Mouse (Mus musculus) A20 (cell line): Measurements from ENCODE around the gene Zfp592.
A peak's percentile ranks its signal among the peaks of the same experiment; 100 is the strongest.

Experiments
- DNase-seq: peaks from one replicate; pipeline ENCODE4 v3.0.0-alpha.2; 2011; ENCODE audit warnings: low read depth, low spot score

The Zfp592 gene

DNA sequence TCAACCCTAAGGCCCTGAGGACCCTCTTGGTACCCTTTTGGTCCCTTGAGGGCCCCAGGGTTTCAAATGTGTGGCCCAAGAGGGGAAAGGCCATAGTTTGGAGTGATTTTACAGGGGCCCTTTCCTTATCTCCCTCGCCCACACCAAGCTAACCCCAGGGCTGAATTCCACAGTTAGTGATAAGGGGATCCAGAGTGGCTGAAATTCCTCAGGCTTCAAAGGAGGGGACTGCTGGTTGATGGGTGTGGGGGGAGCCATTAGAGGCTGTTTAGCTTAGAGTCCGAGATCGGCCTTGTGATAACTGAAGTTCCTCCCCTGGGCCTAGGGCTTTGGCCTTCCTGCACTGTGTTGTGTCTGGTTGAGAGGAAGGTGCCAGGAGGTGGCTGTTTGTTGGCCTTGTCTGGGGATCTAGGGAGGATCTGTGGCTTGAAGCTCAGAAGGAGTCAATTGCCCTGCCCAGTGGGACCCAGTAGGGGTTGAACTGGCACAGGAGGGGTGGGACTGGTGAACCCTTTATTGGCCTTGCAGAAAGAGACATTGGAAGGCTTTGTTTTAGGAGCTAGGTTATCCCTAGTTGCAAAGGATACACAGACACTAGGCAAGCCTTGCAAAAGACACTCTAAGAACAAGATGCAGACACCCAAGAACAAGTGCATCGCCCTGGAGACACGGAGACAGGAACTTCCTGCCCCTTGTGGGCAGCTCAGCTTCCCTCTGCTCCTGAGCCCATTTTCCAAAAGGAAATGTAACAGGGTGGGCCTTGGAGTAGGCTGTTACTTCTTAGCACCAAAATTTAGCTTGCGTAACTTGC lies 64.6 kb downstream of the Zfp592 start:
- DNase-seq: no peak

GRCm38 (mm10) chr7:81058712-81059154 lies 65.3 kb downstream of the Zfp592 start:
- DNase-seq: no peak

- DNase-seq: no peak
Observed at GRCm38 (mm10) chr7:81059388-81059787, 65.9 kb downstream of the Zfp592 start.

DNA sequence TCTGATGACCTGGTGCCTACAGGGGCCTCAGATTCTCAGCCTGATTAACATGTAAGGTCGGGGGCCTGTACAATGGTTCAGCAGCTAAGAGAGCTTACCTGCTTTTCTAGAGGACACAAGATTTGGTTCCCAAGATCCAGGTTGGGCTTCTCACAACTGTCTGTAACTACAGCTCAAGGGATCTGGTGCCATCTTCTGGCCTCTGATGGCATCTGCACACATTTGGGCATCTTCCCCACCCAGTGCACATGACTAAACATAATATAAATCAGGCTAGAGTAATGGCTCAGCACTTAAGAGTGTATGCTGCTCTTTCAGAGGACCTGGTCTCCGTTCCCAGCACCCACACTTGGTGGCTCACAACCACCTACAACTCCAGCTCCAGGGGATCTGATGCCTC lies 67.4 kb downstream of the Zfp592 start:
- DNase-seq: peak; percentile 77

- DNase-seq: no peak
Observed at GRCm38 (mm10) chr7:81061936-81062335, 68.5 kb downstream of the Zfp592 start.

- DNase-seq: no peak
Observed at GRCm38 (mm10) chr7:81063332-81063731, 69.9 kb downstream of the Zfp592 start.

DNA sequence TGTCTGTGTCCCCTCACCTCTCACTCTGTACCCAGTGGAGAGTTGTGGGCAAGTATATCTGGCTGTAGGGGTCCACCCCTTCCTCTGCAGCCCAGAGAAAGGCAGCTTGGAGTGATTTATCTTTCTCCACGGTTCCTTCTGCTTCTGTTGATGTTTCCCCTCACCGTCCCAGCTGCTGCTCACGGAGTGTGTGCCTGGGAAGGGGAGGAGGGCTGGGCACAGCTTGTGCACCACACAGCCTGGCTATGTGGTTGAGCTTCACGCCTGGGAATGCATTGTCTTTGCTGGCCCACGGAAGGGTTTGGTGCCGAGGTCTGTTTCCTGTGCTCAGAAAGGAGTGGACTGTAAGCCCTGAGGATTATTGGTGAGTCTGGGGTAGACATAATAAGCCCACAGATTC lies 73.2 kb downstream of the Zfp592 start:
- DNase-seq: no peak

- DNase-seq: no peak
Observed at GRCm38 (mm10) chr7:81072463-81072862, 79.0 kb downstream of the Zfp592 start.

GRCm38 (mm10) chr7:81073273-81073672 lies 79.8 kb downstream of the Zfp592 start:
- peak; percentile 10 for DNase-seq

- DNase-seq: no peak
Observed at GRCm38 (mm10) chr7:81074546-81074945, 81.1 kb downstream of the Zfp592 start.

DNA sequence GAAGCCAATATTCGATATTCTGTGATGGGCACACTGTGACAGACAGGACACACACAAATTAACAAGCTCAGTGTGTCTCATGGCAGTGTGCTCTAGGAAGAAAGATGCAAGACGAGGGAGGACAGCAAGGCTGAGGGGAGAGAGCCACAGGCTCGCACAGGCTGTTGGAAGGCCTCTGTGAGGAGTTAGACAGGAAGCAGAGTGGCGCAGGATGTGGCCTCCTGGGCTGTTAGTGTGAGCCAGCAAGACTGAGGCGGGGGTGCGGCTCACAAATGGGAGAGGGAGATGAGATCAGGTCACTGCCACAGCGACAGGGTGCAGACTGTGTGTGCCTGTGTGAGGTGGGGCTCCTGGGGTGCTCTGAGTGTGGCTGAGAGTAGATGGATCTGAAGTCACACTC lies 81.8 kb downstream of the Zfp592 start:
- DNase-seq: no peak

GRCm38 (mm10) chr7:81075732-81076131 lies 82.3 kb downstream of the Zfp592 start:
- DNase-seq: no peak

DNA sequence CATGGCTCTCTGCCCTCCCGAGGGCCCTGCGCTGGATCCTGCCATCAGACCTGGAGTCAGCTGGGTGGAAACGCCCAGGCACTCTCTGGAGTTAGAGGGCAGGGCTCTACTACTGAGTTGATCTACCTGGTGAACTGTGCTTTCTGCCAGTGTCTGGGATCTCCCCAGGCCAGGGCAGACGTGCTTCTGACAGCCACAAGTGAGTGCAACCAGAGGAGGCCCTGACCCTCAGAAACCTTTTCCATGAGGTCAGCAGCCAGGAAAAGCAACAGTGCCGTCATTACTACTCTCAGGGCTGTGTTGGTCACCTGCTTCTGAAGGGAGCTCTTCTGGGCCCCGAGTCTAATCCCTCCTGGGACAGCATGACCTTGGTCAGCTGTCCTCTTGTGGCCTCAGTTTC lies 83.5 kb downstream of the Zfp592 start:
- DNase-seq: no peak

DNA sequence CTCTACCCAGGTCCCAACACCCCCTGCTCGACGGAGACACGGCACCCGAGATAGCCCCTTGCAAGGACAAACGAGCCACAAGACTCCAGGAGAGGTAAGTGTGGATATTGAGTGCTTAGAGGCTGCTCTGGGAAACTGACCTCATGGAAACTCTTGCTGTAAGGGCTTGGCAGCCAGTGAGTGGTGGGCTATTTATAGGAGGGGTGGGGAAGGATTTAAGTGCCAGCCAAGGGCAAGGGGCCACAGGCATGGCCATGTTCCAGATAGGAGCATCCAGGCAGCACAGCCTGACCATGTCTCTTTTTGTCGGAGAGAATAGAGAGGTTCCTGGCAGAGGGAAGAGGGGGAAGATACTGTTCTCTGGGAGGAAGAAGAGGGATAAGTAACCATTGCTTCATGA lies 85.3 kb downstream of the Zfp592 start:
- DNase-seq: no peak

DNA sequence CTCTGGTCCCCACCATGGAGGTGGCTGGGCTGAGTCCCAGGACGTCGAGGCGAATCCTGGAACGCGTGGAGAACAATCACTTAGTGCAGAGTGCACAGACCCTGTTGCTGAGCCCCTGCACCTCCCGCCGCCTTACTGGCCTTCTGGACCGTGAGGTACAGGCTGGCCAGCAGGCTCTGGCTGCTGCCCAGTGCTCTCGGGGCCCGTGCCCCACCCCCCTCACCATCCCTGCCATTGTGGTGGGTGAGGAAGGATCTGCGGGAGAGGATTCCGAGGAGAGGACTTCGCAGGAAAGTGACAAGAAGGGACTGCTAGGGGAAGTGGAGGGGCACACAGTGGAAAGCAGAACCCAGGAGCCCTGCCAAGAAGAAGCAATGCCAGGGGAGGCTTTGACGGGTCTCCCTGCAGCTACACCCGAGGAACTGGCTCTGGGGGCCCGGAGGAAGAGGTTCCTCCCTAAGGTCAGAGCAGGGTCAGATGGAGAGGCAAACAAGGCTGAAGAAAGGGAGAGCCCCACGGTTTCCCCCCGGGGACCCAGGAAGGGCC lies 100.0 kb downstream of the Zfp592 start:
- no peak for DNase-seq

GRCm38 (mm10) chr7:81094104-81094757 lies 100.8 kb downstream of the Zfp592 start:
- DNase-seq: no peak
